Mouse (Mus musculus): ENCODE measurements at regions not wholly inside any gene's neighbourhood (a gene's known extent, or its start where the extent isn't known, plus 50 kb on each side); places are given as distances from the start of the nearest gene placed in this dataset.
A peak's percentile ranks its signal among the peaks of the same experiment; 100 is the strongest.

DNA sequence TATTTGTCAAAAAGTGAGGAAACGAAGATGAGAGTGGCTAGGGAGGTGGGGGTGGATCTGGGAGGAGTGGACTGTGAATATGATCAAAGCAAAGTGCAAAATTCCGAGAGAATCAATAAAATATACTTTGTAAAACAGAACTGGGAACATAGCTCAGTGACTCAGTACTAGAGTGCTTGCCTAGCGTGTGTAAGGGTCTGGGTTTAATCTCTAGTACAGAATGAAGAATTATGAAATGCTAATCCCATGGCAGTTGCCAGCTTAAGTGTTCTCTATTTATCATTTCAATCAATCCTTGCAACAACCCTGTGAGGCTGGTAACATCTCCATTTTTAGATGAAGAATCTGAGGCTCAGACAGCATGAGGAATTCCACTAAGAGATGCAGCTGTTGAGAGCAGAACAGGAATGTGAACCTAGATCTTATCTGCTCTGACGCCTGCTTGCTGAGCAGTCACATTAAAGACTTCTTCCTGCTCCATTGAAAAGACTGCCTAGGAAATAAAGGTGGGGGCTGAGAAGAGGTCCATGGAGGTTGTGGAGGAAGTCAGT lies 152.5 kb downstream of the Nr2f2 start:
- H3K9ac ChIP-seq (replicated peaks): no peak overlapping the region
- no peaks in the 10 kb centered on the region for H3K9me3 ChIP-seq
- H3K4me2 ChIP-seq (replicated peaks): no peak overlapping the region
- H3K27ac ChIP-seq: no peak overlapping the region
- no peak overlapping the region for H3K4me3 ChIP-seq (replicated peaks)
- no peaks in the 10 kb centered on the region for H3K36me3 ChIP-seq
- 58% methylated on average over 4 of the region's 4 CpGs for WGBS
- no peaks in the 10 kb centered on the region for H3K4me1 ChIP-seq (replicated peaks)
- ATAC-seq: no peak
- H3K27me3 ChIP-seq: no peaks in the 10 kb centered on the region

DNA sequence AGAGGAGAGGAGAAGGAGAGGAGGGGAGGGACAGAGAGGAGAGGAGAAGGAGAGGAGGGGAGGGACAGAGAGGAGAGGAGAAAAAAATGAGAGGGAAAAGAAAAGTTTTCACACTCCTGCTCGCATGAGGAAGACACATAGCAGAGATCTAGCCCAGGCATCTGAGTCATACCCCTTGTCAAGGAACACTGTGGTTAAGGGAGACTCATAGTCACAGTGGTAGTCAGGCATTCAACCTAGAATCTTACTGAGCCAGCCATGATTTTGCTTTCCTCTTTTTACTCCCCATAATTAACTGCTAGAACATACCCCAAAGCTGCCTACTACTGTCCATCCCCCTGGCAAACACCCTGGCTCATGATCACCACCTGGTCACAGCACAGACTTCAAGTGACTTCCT lies 160.6 kb downstream of the Nr2f2 start:
- ATAC-seq: no peak
- WGBS: 84% methylated on average over 1 of the region's 1 CpGs
- Histone ChIP-seq H3K4me2 (replicated peaks) (no peak overlapping the region), H3K27ac (no peak overlapping the region), H3K4me1 (replicated peaks) (no peaks in the 10 kb centered on the region), H3K27me3 (no peaks in the 10 kb centered on the region), H3K36me3 (no peaks in the 10 kb centered on the region), H3K9ac (replicated peaks) (no peak overlapping the region), H3K4me3 (replicated peaks) (no peak overlapping the region), H3K9me3 (no peaks in the 10 kb centered on the region)

DNA sequence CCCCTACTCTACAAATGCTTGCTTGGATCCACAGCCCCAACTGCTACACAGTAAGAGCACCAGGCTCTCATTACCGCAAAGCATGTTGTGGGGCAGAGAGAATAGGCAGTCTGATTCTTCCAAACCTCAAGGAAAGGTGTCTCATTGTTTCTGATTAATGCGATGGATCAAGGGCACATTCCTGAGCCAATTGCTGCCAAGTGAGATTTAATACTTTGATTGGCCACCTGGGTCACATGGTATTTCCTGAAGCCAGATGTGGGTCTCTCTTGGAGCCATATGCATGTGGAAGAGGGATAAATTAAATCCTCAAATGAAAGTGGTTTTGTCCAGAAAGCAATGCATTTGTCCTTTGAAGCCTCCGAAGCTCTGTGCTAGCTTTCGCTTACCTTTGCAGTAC lies 166.3 kb downstream of the Nr2f2 start:
- WGBS: 85% methylated on average over 4 of the region's 4 CpGs
- Histone ChIP-seq H3K4me1 (replicated peaks) (no peaks in the 10 kb centered on the region), H3K27me3 (no peaks in the 10 kb centered on the region), H3K9me3 (no peaks in the 10 kb centered on the region), H3K4me3 (replicated peaks) (no peak overlapping the region), H3K36me3 (no peaks in the 10 kb centered on the region), H3K9ac (replicated peaks) (no peak overlapping the region), H3K4me2 (replicated peaks) (no peak overlapping the region), H3K27ac (no peak overlapping the region)
- ATAC-seq: no peak

DNA sequence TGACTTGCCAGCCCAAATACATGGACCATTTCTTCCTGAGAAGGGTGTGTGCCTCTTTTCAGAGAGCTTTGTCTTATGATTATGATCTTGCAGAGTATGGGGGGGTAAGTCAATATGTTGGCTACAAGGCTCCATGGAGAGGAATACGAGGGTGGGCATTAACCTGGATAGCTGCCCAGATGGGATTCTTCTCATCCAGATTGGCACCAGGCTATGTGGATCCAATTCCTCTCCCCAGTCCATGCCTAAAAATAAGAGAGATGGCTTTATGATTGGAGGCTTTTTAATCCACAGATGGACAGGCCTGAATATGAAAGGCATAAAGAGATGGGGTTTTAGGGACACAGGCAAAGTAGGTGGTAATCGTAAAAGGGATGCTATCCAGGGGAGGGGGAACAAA lies 187.6 kb downstream of the Nr2f2 start:
- no peak overlapping the region for H3K27ac ChIP-seq
- no peaks in the 10 kb centered on the region for H3K4me1 ChIP-seq (replicated peaks)
- no peaks in the 10 kb centered on the region for H3K36me3 ChIP-seq
- no peaks in the 10 kb centered on the region for H3K9me3 ChIP-seq
- no peak overlapping the region for H3K4me2 ChIP-seq (replicated peaks)
- no peak overlapping the region for H3K9ac ChIP-seq (replicated peaks)
- no peak overlapping the region for H3K4me3 ChIP-seq (replicated peaks)
- peaks cover 79% of the 10 kb centered on the region for H3K27me3 ChIP-seq
- no peak for ATAC-seq
- WGBS: 89% methylated on average over 2 of the region's 2 CpGs

- no peaks in the 10 kb centered on the region for H3K4me1 ChIP-seq (replicated peaks)
- no peaks in the 10 kb centered on the region for H3K36me3 ChIP-seq
- no peak overlapping the region for H3K27ac ChIP-seq
- H3K9ac ChIP-seq (replicated peaks): no peak overlapping the region
- no peak overlapping the region for H3K4me2 ChIP-seq (replicated peaks)
- H3K27me3 ChIP-seq: peaks cover 77% of the 10 kb centered on the region
- ATAC-seq: no peak
- H3K4me3 ChIP-seq (replicated peaks): no peak overlapping the region
- WGBS: 74% methylated on average over 2 of the region's 2 CpGs
- H3K9me3 ChIP-seq: no peaks in the 10 kb centered on the region
Measured at GRCm38 (mm10) chr7:70178006-70178405, 188.5 kb downstream of the Nr2f2 start.

- no peak overlapping the region for H3K9ac ChIP-seq (replicated peaks)
- no peaks in the 10 kb centered on the region for H3K36me3 ChIP-seq
- H3K9me3 ChIP-seq: no peaks in the 10 kb centered on the region
- H3K4me2 ChIP-seq (replicated peaks): no peak overlapping the region
- WGBS: 62% methylated on average over 16 of the region's 16 CpGs
- no peak overlapping the region for H3K4me3 ChIP-seq (replicated peaks)
- H3K27me3 ChIP-seq: peaks cover 74% of the 10 kb centered on the region
- no peak for ATAC-seq
- peak overlapping the region; percentile 45; the same call in 1 of the 2 replicates for H3K27ac ChIP-seq
- no peaks in the 10 kb centered on the region for H3K4me1 ChIP-seq (replicated peaks)
Measured at GRCm38 (mm10) chr7:70176686-70177259, 189.8 kb downstream of the Nr2f2 start.

DNA sequence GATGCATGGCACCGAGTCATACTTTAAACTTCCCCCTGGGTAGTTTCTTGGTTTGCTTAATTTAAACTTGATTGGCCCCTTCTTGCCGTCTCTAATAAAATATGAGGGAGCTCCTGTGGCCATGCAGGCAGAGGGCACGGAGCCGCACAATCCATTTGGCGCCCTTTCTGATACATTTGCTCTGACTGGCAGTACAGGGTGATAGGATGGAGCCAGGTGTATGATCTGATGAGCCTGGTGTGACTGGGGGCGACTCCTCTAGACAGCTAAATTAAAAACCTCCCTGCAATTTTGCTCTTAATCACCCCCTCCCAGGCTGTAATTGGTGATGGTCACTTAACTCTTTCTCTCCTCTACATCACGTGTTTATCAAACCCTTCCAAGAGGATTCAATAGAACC lies 190.4 kb downstream of the Nr2f2 start:
- 78% methylated on average over 7 of the region's 7 CpGs for WGBS
- Histone ChIP-seq H3K27ac (no peak overlapping the region), H3K27me3 (peaks cover 72% of the 10 kb centered on the region)

GRCm38 (mm10) chr7:70172431-70172830 lies 194.1 kb downstream of the Nr2f2 start:
- H3K27ac ChIP-seq: no peak overlapping the region
- H3K4me1 ChIP-seq (replicated peaks): no peaks in the 10 kb centered on the region
- H3K36me3 ChIP-seq: no peaks in the 10 kb centered on the region
- H3K9me3 ChIP-seq: no peaks in the 10 kb centered on the region
- WGBS: 38% methylated on average over 7 of the region's 7 CpGs
- no peak overlapping the region for H3K4me3 ChIP-seq (replicated peaks)
- ATAC-seq: no peak
- H3K9ac ChIP-seq (replicated peaks): no peak overlapping the region
- H3K4me2 ChIP-seq (replicated peaks): no peak overlapping the region
- peaks cover 76% of the 10 kb centered on the region for H3K27me3 ChIP-seq

More for the DNA sequence above, 190.4 kb downstream of the Nr2f2 start:
- Histone ChIP-seq H3K9me3 (no peaks in the 10 kb centered on the region), H3K4me3 (replicated peaks) (no peak overlapping the region), H3K4me2 (replicated peaks) (no peak overlapping the region), H3K9ac (replicated peaks) (no peak overlapping the region), H3K36me3 (no peaks in the 10 kb centered on the region), H3K4me1 (replicated peaks) (no peaks in the 10 kb centered on the region)
- 0 out of 2 replicates have a peak, but pooled peaks have one; percentile 11 for ATAC-seq

GRCm38 (mm10) chr7:70171456-70171855 lies 195.1 kb downstream of the Nr2f2 start:
- H3K27ac ChIP-seq: no peak overlapping the region
- H3K9ac ChIP-seq (replicated peaks): no peak overlapping the region
- 14% methylated on average over 4 of the region's 4 CpGs for WGBS
- peaks cover 76% of the 10 kb centered on the region for H3K27me3 ChIP-seq
- ATAC-seq: no peak
- H3K4me2 ChIP-seq (replicated peaks): no peak overlapping the region
- H3K4me3 ChIP-seq (replicated peaks): no peak overlapping the region
- no peaks in the 10 kb centered on the region for H3K36me3 ChIP-seq
- H3K4me1 ChIP-seq (replicated peaks): peaks cover 4% of the 10 kb centered on the region; the same call in 1 of the 2 replicates
- no peaks in the 10 kb centered on the region for H3K9me3 ChIP-seq

DNA sequence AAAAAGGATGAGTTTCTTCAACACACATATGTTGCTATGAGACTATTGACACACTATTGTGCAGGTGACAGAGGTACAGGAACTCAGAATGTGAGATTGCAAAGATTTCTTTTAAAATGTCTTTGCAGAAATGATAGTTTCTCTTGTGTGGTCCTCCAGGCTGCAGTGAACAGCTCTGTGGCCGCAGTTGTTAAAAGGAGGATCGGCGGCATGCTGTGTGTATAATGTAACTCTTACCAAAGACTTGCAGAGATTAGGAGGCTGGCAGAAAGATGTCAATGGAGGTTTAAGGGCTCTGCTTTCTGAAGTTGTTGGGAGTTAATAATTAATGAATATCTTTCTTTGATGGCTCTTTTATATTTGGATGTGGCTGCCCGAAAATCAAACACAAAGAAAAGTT lies 198.5 kb downstream of the Nr2f2 start:
- Histone ChIP-seq H3K4me2 (replicated peaks) (no peak overlapping the region; the same call in 1 of the 2 replicates), H3K9ac (replicated peaks) (no peak overlapping the region), H3K9me3 (no peaks in the 10 kb centered on the region), H3K36me3 (no peaks in the 10 kb centered on the region), H3K27ac (peak overlapping the region; percentile 47), H3K4me1 (replicated peaks) (peaks cover 14% of the 10 kb centered on the region), H3K27me3 (peaks cover 86% of the 10 kb centered on the region), H3K4me3 (replicated peaks) (no peak overlapping the region)
- WGBS: 7% methylated on average over 4 of the region's 4 CpGs
- no peak for ATAC-seq

- no peak overlapping the region for H3K9ac ChIP-seq (replicated peaks)
- no peak overlapping the region for H3K4me2 ChIP-seq (replicated peaks)
- H3K36me3 ChIP-seq: no peaks in the 10 kb centered on the region
- peaks cover 14% of the 10 kb centered on the region for H3K4me1 ChIP-seq (replicated peaks)
- no peak overlapping the region for H3K27ac ChIP-seq
- 5% methylated on average over 5 of the region's 5 CpGs for WGBS
- no peak for ATAC-seq
- H3K4me3 ChIP-seq (replicated peaks): no peak overlapping the region
- peaks cover 96% of the 10 kb centered on the region for H3K27me3 ChIP-seq
- H3K9me3 ChIP-seq: no peaks in the 10 kb centered on the region
Measured at GRCm38 (mm10) chr7:70166081-70166480, 200.5 kb downstream of the Nr2f2 start.

DNA sequence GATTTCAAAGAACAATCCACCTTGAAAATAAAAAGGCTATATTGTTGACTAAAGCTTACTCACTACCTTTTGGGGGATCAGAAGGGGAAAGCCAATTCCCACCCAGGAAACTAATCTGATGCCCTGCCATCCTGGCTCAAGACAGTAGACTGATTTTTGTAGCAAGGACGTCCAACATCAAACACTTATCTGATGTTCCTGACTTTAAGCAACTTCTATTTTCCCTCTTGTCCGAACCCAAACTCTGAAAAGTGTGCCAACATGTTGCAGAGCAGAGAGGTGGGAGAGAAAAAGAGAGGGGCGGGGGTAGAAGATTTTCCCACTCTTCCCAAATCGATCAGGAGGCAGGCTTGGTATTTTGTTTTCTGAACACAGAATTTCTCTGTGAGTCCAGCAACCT lies 201.0 kb downstream of the Nr2f2 start:
- WGBS: 18% methylated on average over 4 of the region's 4 CpGs
- no peak overlapping the region for H3K4me2 ChIP-seq (replicated peaks)
- no peak for ATAC-seq
- H3K36me3 ChIP-seq: no peaks in the 10 kb centered on the region
- no peaks in the 10 kb centered on the region for H3K9me3 ChIP-seq
- H3K27me3 ChIP-seq: peaks cover 96% of the 10 kb centered on the region
- H3K9ac ChIP-seq (replicated peaks): no peak overlapping the region
- H3K4me1 ChIP-seq (replicated peaks): peaks cover 14% of the 10 kb centered on the region
- no peak overlapping the region for H3K4me3 ChIP-seq (replicated peaks)
- H3K27ac ChIP-seq: peak overlapping the region; percentile 39

DNA sequence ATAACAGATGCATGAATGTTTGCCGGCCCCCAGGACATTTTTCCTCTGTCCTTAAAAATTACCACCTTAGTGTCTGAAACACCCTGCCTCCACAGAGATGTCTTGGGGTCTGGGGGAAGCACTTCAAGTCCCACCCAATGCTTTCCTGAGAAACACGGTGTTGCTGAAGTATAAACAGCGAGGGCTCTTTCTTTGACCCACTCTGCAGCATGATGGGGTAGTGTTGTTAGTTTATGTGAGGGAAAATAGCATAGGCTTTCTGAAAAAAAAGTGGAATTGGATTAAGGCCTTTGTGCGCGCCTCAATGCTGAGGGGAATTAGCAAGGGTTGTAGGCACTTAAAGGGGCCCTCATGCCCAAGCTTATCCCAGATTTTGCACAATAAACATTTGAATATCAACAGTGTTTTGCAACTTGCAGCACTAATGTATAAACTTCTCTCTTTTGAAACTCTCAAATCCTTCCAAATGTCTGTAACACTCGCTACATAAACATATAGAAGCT lies 201.8 kb downstream of the Nr2f2 start:
- Histone ChIP-seq H3K4me2 (replicated peaks) (no peak overlapping the region), H3K9me3 (no peaks in the 10 kb centered on the region), H3K9ac (replicated peaks) (no peak overlapping the region), H3K36me3 (no peaks in the 10 kb centered on the region), H3K4me3 (replicated peaks) (no peak overlapping the region), H3K27ac (peak overlapping the region; percentile 30; the same call in 1 of the 2 replicates), H3K27me3 (peaks cover 96% of the 10 kb centered on the region), H3K4me1 (replicated peaks) (peaks cover 14% of the 10 kb centered on the region)
- no peak for ATAC-seq
- 18% methylated on average over 6 of the region's 6 CpGs for WGBS
